Mouse (Mus musculus): ENCODE results near the gene Kif3c. TPM values are rescaled to one million over a fixed set of nuclear protein-coding genes. Genes with fewer than 3 reads are reported as not detected.

Kif3c gene
- total RNA-seq, 1 experiment: 8.8 TPM

- H3K9me3 ChIP-seq (ENCODE audit: control insufficient read depth, insufficient read depth, low read depth, low read length): no peaks in the 10 kb centered on the region
- no peak for TF ChIP-seq HCFC1 (IDR thresholded peaks at IDR 0.05; ENCODE audit: borderline replicate concordance, insufficient read depth, low read length)
- no peak for TF ChIP-seq CHD2 (IDR thresholded peaks at IDR 0.05; ENCODE audit: low read depth, low read length)
- TF ChIP-seq MAFK (IDR thresholded peaks at IDR 0.05; ENCODE audit: insufficient read depth, low read depth, low read length): no peak
- TF ChIP-seq ZNF384 (IDR thresholded peaks at IDR 0.05; ENCODE audit: low read depth, low read length): no peak
- no peak for TF ChIP-seq ZC3H11A (IDR thresholded peaks at IDR 0.05; ENCODE audit: borderline replicate concordance, low read depth, low read length)
- H3K4me1 ChIP-seq (ENCODE audit: control insufficient read depth in 2 of 2, insufficient read depth in 2 of 2, low read length in 2 of 2, poor library complexity in 1 of 2): no peaks in the 10 kb centered on the region
- in situ Hi-C loops (cut with MboI; ENCODE audit: low sequenced_read_pairs in 2 of 2, unreplicated experiment in 2 of 2): no loop called here
- H3K9ac ChIP-seq (ENCODE audit: insufficient read depth, low read depth, low read length, poor library complexity, severe bottlenecking): no peak overlapping the region
- no peak overlapping the region for H3K4me3 ChIP-seq (ENCODE audit: insufficient read depth in 1 of 2, low read depth in 1 of 2, low read length in 2 of 2, poor library complexity in 1 of 2, severe bottlenecking in 1 of 2)
- DNase-seq (ENCODE audit: low read depth, low spot score): no peak
- no peaks in the 10 kb centered on the region for H3K36me3 ChIP-seq (ENCODE audit: control insufficient read depth, insufficient read depth, low read length, poor library complexity, severe bottlenecking)
- H3K27ac ChIP-seq (ENCODE audit: insufficient read depth, low read depth, low read length, poor library complexity, severe bottlenecking): no peak overlapping the region
Measured at GRCm38 (mm10) chr12:3345038-3345437, 19.9 kb upstream of the Kif3c start.

DNA sequence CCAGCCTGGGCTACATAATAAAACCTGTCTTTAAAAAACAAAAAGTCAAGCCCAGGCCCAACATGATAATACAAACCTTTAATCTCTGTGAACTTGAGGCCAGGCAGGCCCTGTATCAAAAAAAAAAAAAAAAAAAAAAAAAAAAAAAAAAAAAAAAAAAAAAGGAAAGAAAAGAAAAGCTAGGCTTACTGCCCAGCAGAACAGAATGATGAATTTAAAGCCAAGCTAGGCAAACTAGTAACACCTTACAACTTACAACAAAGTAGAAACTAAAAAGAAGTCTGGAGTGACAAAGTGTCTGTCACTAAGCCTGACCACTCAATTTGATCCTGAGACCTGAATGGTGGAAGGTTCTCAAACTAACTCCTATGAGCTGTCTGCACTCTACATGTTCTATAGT is 17.2 kb upstream of the Kif3c start:
- no peak overlapping the region for H3K27ac ChIP-seq (ENCODE audit: insufficient read depth, low read depth, low read length, poor library complexity, severe bottlenecking)
- no peaks in the 10 kb centered on the region for H3K36me3 ChIP-seq (ENCODE audit: control insufficient read depth, insufficient read depth, low read length, poor library complexity, severe bottlenecking)
- H3K9me3 ChIP-seq (ENCODE audit: control insufficient read depth, insufficient read depth, low read depth, low read length): no peaks in the 10 kb centered on the region
- H3K9ac ChIP-seq (ENCODE audit: insufficient read depth, low read depth, low read length, poor library complexity, severe bottlenecking): no peak overlapping the region
- in situ Hi-C loops (cut with MboI; ENCODE audit: low sequenced_read_pairs in 2 of 2, unreplicated experiment in 2 of 2): no loop called here
- H3K4me1 ChIP-seq (ENCODE audit: control insufficient read depth in 2 of 2, insufficient read depth in 2 of 2, low read length in 2 of 2, poor library complexity in 1 of 2): no peaks in the 10 kb centered on the region
- H3K4me3 ChIP-seq (ENCODE audit: insufficient read depth in 1 of 2, low read depth in 1 of 2, low read length in 2 of 2, poor library complexity in 1 of 2, severe bottlenecking in 1 of 2): no peak overlapping the region
- no peak for TF ChIP-seq ZC3H11A (IDR thresholded peaks at IDR 0.05; ENCODE audit: borderline replicate concordance, low read depth, low read length)
- TF ChIP-seq ZNF384 (IDR thresholded peaks at IDR 0.05; ENCODE audit: low read depth, low read length): peak; percentile 85
- TF ChIP-seq CHD2 (IDR thresholded peaks at IDR 0.05; ENCODE audit: low read depth, low read length): no peak
- TF ChIP-seq HCFC1 (IDR thresholded peaks at IDR 0.05; ENCODE audit: borderline replicate concordance, insufficient read depth, low read length): no peak
- DNase-seq (ENCODE audit: low read depth, low spot score): no peak

- TF ChIP-seq MAFK (IDR thresholded peaks at IDR 0.05; ENCODE audit: insufficient read depth, low read depth, low read length) (no peak), ZC3H11A (IDR thresholded peaks at IDR 0.05; ENCODE audit: borderline replicate concordance, low read depth, low read length) (no peak), ZNF384 (IDR thresholded peaks at IDR 0.05; ENCODE audit: low read depth, low read length) (no peak), HCFC1 (IDR thresholded peaks at IDR 0.05; ENCODE audit: borderline replicate concordance, insufficient read depth, low read length) (no peak), CHD2 (IDR thresholded peaks at IDR 0.05; ENCODE audit: low read depth, low read length) (no peak)
- H3K4me1 ChIP-seq (ENCODE audit: control insufficient read depth in 2 of 2, insufficient read depth in 2 of 2, low read length in 2 of 2, poor library complexity in 1 of 2): no peaks in the 10 kb centered on the region
- no peaks in the 10 kb centered on the region for H3K36me3 ChIP-seq (ENCODE audit: control insufficient read depth, insufficient read depth, low read length, poor library complexity, severe bottlenecking)
- H3K27ac ChIP-seq (ENCODE audit: insufficient read depth, low read depth, low read length, poor library complexity, severe bottlenecking): no peak overlapping the region
- no peak overlapping the region for H3K9ac ChIP-seq (ENCODE audit: insufficient read depth, low read depth, low read length, poor library complexity, severe bottlenecking)
- in situ Hi-C loops (cut with MboI; ENCODE audit: low sequenced_read_pairs in 2 of 2, unreplicated experiment in 2 of 2): no loop called here
- no peak for DNase-seq (ENCODE audit: low read depth, low spot score)
- H3K9me3 ChIP-seq (ENCODE audit: control insufficient read depth, insufficient read depth, low read depth, low read length): no peaks in the 10 kb centered on the region
- H3K4me3 ChIP-seq (ENCODE audit: insufficient read depth in 1 of 2, low read depth in 1 of 2, low read length in 2 of 2, poor library complexity in 1 of 2, severe bottlenecking in 1 of 2): no peak overlapping the region
Measured at GRCm38 (mm10) chr12:3349387-3349786, 15.5 kb upstream of the Kif3c start.

GRCm38 (mm10) chr12:3350136-3350535 is 14.8 kb upstream of the Kif3c start:
- no peak overlapping the region for H3K9ac ChIP-seq (ENCODE audit: insufficient read depth, low read depth, low read length, poor library complexity, severe bottlenecking)
- H3K36me3 ChIP-seq (ENCODE audit: control insufficient read depth, insufficient read depth, low read length, poor library complexity, severe bottlenecking): no peaks in the 10 kb centered on the region
- no peaks in the 10 kb centered on the region for H3K4me1 ChIP-seq (ENCODE audit: control insufficient read depth in 2 of 2, insufficient read depth in 2 of 2, low read length in 2 of 2, poor library complexity in 1 of 2)
- no peaks in the 10 kb centered on the region for H3K9me3 ChIP-seq (ENCODE audit: control insufficient read depth, insufficient read depth, low read depth, low read length)
- H3K4me3 ChIP-seq (ENCODE audit: insufficient read depth in 1 of 2, low read depth in 1 of 2, low read length in 2 of 2, poor library complexity in 1 of 2, severe bottlenecking in 1 of 2): no peak overlapping the region
- no peak for TF ChIP-seq ZNF384 (IDR thresholded peaks at IDR 0.05; ENCODE audit: low read depth, low read length)
- no peak for TF ChIP-seq HCFC1 (IDR thresholded peaks at IDR 0.05; ENCODE audit: borderline replicate concordance, insufficient read depth, low read length)
- no peak for TF ChIP-seq CHD2 (IDR thresholded peaks at IDR 0.05; ENCODE audit: low read depth, low read length)
- no peak for TF ChIP-seq MAFK (IDR thresholded peaks at IDR 0.05; ENCODE audit: insufficient read depth, low read depth, low read length)
- no peak for TF ChIP-seq ZC3H11A (IDR thresholded peaks at IDR 0.05; ENCODE audit: borderline replicate concordance, low read depth, low read length)
- no peak for DNase-seq (ENCODE audit: low read depth, low spot score)
- in situ Hi-C loops (cut with MboI; ENCODE audit: low sequenced_read_pairs in 2 of 2, unreplicated experiment in 2 of 2): loop anchor here in 1 of 2 experiments (10.0 kb wide), 1 partner anchor 55 kb away; no protein-coding TSS in a partner anchor
- H3K27ac ChIP-seq (ENCODE audit: insufficient read depth, low read depth, low read length, poor library complexity, severe bottlenecking): no peak overlapping the region

DNA sequence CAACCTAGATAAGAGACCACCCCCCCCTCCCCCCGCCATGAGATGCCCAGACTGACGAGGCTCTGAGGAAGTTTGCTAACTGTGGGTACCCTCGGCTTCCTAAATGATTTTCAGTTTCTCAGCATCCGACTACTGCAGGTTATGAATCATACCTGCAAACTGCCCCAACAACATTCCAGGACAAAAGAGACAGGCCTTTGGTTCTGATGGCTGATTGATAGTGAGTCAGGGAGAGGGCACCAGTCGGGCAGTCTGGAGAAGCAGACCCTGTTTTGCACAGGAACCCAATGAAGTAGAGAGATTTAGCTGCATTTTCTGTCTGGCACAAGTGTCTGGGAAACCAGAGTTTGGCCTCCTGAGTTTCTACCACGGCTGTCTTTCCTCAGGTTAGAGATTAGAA is 12.7 kb upstream of the Kif3c start:
- in situ Hi-C loops (cut with MboI; ENCODE audit: low sequenced_read_pairs in 2 of 2, unreplicated experiment in 2 of 2): loop anchor here in 1 of 2 experiments (10.0 kb wide), 1 partner anchor 57 kb away; no protein-coding TSS in a partner anchor
- H3K4me1 ChIP-seq (ENCODE audit: control insufficient read depth in 2 of 2, insufficient read depth in 2 of 2, low read length in 2 of 2, poor library complexity in 1 of 2): no peaks in the 10 kb centered on the region
- no peak overlapping the region for H3K4me3 ChIP-seq (ENCODE audit: insufficient read depth in 1 of 2, low read depth in 1 of 2, low read length in 2 of 2, poor library complexity in 1 of 2, severe bottlenecking in 1 of 2)
- no peaks in the 10 kb centered on the region for H3K9me3 ChIP-seq (ENCODE audit: control insufficient read depth, insufficient read depth, low read depth, low read length)
- no peak for DNase-seq (ENCODE audit: low read depth, low spot score)
- H3K9ac ChIP-seq (ENCODE audit: insufficient read depth, low read depth, low read length, poor library complexity, severe bottlenecking): no peak overlapping the region
- no peaks in the 10 kb centered on the region for H3K36me3 ChIP-seq (ENCODE audit: control insufficient read depth, insufficient read depth, low read length, poor library complexity, severe bottlenecking)
- TF ChIP-seq HCFC1 (IDR thresholded peaks at IDR 0.05; ENCODE audit: borderline replicate concordance, insufficient read depth, low read length) (no peak), CHD2 (IDR thresholded peaks at IDR 0.05; ENCODE audit: low read depth, low read length) (no peak), MAFK (IDR thresholded peaks at IDR 0.05; ENCODE audit: insufficient read depth, low read depth, low read length) (no peak), ZC3H11A (IDR thresholded peaks at IDR 0.05; ENCODE audit: borderline replicate concordance, low read depth, low read length) (no peak), ZNF384 (IDR thresholded peaks at IDR 0.05; ENCODE audit: low read depth, low read length) (no peak)
- H3K27ac ChIP-seq (ENCODE audit: insufficient read depth, low read depth, low read length, poor library complexity, severe bottlenecking): no peak overlapping the region

Measured in ES-E14 (cell line).